Mouse (Mus musculus): ENCODE data around the gene Vmn2r37.
"Not testable (repeated sequence)": the region's sequence is repeated elsewhere in the genome, so short reads cannot be mapped to it uniquely, and the experiment has no call there.

The Vmn2r37 gene

DNA sequence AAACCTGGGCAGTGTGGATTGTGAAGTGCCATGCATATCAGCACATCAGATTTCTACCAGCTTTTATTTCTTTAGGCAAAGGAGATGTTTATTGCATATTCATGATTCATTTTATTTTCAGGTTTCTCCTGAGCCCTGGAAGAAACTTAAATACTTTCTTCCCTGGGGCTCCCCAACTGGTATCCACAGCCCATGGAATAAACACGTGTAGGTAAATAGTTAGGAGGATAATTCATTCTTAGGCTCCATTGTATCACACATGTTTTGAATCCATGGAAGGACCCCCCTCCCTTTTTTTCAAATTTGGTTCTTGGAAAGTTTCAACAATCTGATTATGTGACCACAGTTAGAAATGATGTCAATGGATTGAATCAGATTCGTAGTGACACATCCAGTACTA, at the start of gene Vmn2r37:
Vmn2r37 (minus strand) TSS at position 101 of the 400 bp plus-strand sequence.
- not testable (repeated sequence) for DNase-seq (ENCODE audit: low spot score)

Measured in ovary, adult 18-20 months (tissue).